Mouse (Mus musculus) mesoderm, embryonic 11.5 days (tissue): ENCODE results near the gene Tceal1.

ENCODE experiments used
- DNase-seq: peaks from one replicate; pipeline ENCODE4 v3.0.0-alpha.2; 2012; ENCODE audit warnings: low read depth, low spot score

Tceal1 gene

GRCm38 (mm10) chrX:136749329-136749728 is 41.5 kb downstream of the Tceal1 start:
- no peak for DNase-seq

GRCm38 (mm10) chrX:136755464-136755863 is 47.7 kb downstream of the Tceal1 start:
- DNase-seq: no peak
